Mouse (Mus musculus) ES-Bruce4 (cell line): ENCODE data around the gene Ndufs2. TPM values are rescaled to one million over a fixed set of nuclear protein-coding genes. Genes with fewer than 3 reads are reported as not detected.

Experiments used
- H3K27ac ChIP-seq: 2 replicates; pipeline ENCODE4 v1.5.1; 2012; ENCODE audit warnings: low read length, inconsistent platforms; ENCODE audit not compliant: insufficient read depth
- H3K27me3 ChIP-seq: 2 replicates; pipeline ENCODE4 v1.6.1; 2012; ENCODE audit warnings: mild to moderate bottlenecking, low read length, inconsistent platforms; ENCODE audit not compliant: control insufficient read depth, poor library complexity, insufficient read depth, severe bottlenecking
- H3K36me3 ChIP-seq: 2 replicates; pipeline ENCODE4 v1.6.1; 2012; ENCODE audit warnings: inconsistent platforms, mild to moderate bottlenecking, low read length, moderate library complexity; ENCODE audit not compliant: control insufficient read depth, poor library complexity, insufficient read depth, severe bottlenecking
- H3K4me1 ChIP-seq: one replicate; pipeline ENCODE4 v1.8.1; 2011; ENCODE audit warnings: low read length; ENCODE audit not compliant: control insufficient read depth, insufficient read depth
- H3K4me3 ChIP-seq: 2 replicates; pipeline ENCODE4 v1.5.1; 2011; ENCODE audit warnings: low read depth, mild to moderate bottlenecking, low read length
- H3K9ac ChIP-seq: 2 replicates; pipeline ENCODE4 v1.6.1; 2012; ENCODE audit warnings: low read depth, mild to moderate bottlenecking, inconsistent platforms; ENCODE audit not compliant: poor library complexity, severe bottlenecking
- H3K9me3 ChIP-seq: replicated peaks from 2 replicates; pipeline ENCODE4 v1.6.1; 2012; ENCODE audit warnings: mild to moderate bottlenecking, low read length, inconsistent platforms; ENCODE audit not compliant: control insufficient read depth, poor library complexity, insufficient read depth, severe bottlenecking
- CTCF ChIP-seq: IDR thresholded peaks from one replicate; pipeline ENCODE4 v1.8.1; 2011; ENCODE audit warnings: low read depth, low read length
- EP300 ChIP-seq: IDR thresholded peaks from 2 replicates; pipeline ENCODE4 v1.6.1; 2011; ENCODE audit warnings: low read depth, low read length; ENCODE audit not compliant: insufficient read depth
- POLR2A ChIP-seq: IDR thresholded peaks from one replicate; pipeline ENCODE4 v1.8.1; 2011; ENCODE audit warnings: low read length; ENCODE audit not compliant: insufficient read depth
- polyA plus RNA-seq: library from polyadenylated mRNA; stranded (reverse); fragments of >200 nt; gene quantifications from 2 replicates; pipeline ENCODE4 v1.2.4, GENCODE M21; 2011; ENCODE audit warnings: low read depth; ENCODE audit not compliant: missing spikeins, insufficient read depth, insufficient read length

Gene Ndufs2
- 158 and 163 TPM in 2 replicates for polyA plus RNA-seq

GRCm38 (mm10) chr1:171250680-171251593 lies at the start of gene Ndufs2:
TSS of gene Ndufs2 (minus strand) at chr1:171251388.
- Histone ChIP-seq H3K27ac (peak within 1 kb of the TSS; percentile 4; the same call in 1 of the 2 replicates), H3K4me1 (peaks cover 8% of the 10 kb centered on the region), H3K4me3 (peak within 1 kb of the TSS; percentile 62), H3K9me3 (no peaks in the 10 kb centered on the region), H3K36me3 (no peaks in the 10 kb centered on the region), H3K9ac (peak within 1 kb of the TSS; percentile 37), H3K27me3 (no peaks in the 10 kb centered on the region)
- TF ChIP-seq EP300 (no peak), CTCF (no peak), POLR2A (no peak)

GRCm38 (mm10) chr1:171298226-171298625 lies 47.0 kb upstream of the Ndufs2 start:
- no peaks in the 10 kb centered on the region for H3K9me3 ChIP-seq
- H3K36me3 ChIP-seq = no peaks in the 10 kb centered on the region
- TF ChIP-seq EP300 (no peak), POLR2A (no peak), CTCF (no peak)
- peaks cover 9% of the 10 kb centered on the region for H3K4me1 ChIP-seq
- no peaks in the 10 kb centered on the region for H3K27me3 ChIP-seq
- H3K9ac ChIP-seq = no peak overlapping the region
- no peak overlapping the region for H3K27ac ChIP-seq
- 0 out of 2 replicates have a peak overlapping the region, but pooled peaks have one; percentile 15 for H3K4me3 ChIP-seq

- no peaks in the 10 kb centered on the region for H3K36me3 ChIP-seq
- H3K4me1 ChIP-seq = peaks cover 9% of the 10 kb centered on the region
- H3K9me3 ChIP-seq = no peaks in the 10 kb centered on the region
- H3K9ac ChIP-seq = peak overlapping the region; percentile 95
- TF ChIP-seq EP300 = no peak
- TF ChIP-seq CTCF = no peak
- no peak for TF ChIP-seq POLR2A
- H3K27me3 ChIP-seq = no peaks in the 10 kb centered on the region
- H3K4me3 ChIP-seq = peak overlapping the region; percentile 100; the same call in 1 of the 2 replicates
- H3K27ac ChIP-seq = peak overlapping the region; percentile 94
These were observed 43.8 kb upstream of the Ndufs2 start for GRCm38 (mm10) chr1:171295063-171295402.

GRCm38 (mm10) chr1:171294298-171295062 lies 43.3 kb upstream of the Ndufs2 start, which contains the start of gene Ufc1:
TSS of gene Ufc1 (minus strand) at chr1:171295024.
- H3K9me3 ChIP-seq = no peaks in the 10 kb centered on the region
- TF ChIP-seq EP300 = no peak
- no peak for TF ChIP-seq POLR2A
- no peak for TF ChIP-seq CTCF
- peaks cover 9% of the 10 kb centered on the region for H3K4me1 ChIP-seq
- peak within 1 kb of the TSS; percentile 100 for H3K4me3 ChIP-seq
- H3K36me3 ChIP-seq = no peaks in the 10 kb centered on the region
- peak within 1 kb of the TSS; percentile 94 for H3K27ac ChIP-seq
- H3K27me3 ChIP-seq = no peaks in the 10 kb centered on the region
- peak within 1 kb of the TSS; percentile 95 for H3K9ac ChIP-seq

GRCm38 (mm10) chr1:171293906-171294297 lies 42.7 kb upstream of the Ndufs2 start:
- H3K36me3 ChIP-seq = no peaks in the 10 kb centered on the region; the same call in 1 of the 2 replicates
- no peaks in the 10 kb centered on the region for H3K27me3 ChIP-seq
- peak overlapping the region; percentile 95 for H3K9ac ChIP-seq
- peak overlapping the region; percentile 94 for H3K27ac ChIP-seq
- TF ChIP-seq POLR2A = no peak
- TF ChIP-seq EP300 = no peak
- no peak for TF ChIP-seq CTCF
- H3K4me3 ChIP-seq = peak overlapping the region; percentile 100
- H3K4me1 ChIP-seq = peaks cover 8% of the 10 kb centered on the region
- H3K9me3 ChIP-seq = no peaks in the 10 kb centered on the region
